Mouse (Mus musculus): ENCODE results near the gene Has3.
"Not testable (repeated sequence)": the region's sequence is repeated elsewhere in the genome, so short reads cannot be mapped to it uniquely, and the experiment has no call there.

Has3 gene

GRCm38 (mm10) chr8:106884826-106885400 lies 14.9 kb downstream of the Has3 start:
- not testable (repeated sequence) for DNase-seq (ENCODE audit: low spot score in 2 of 2)

GRCm38 (mm10) chr8:106887336-106888189 lies 17.5 kb downstream of the Has3 start:
- peak; percentile 62 to 72 for DNase-seq (ENCODE audit: low spot score in 2 of 2)

GRCm38 (mm10) chr8:106888803-106889202 lies 18.8 kb downstream of the Has3 start:
- no peak for DNase-seq (ENCODE audit: low spot score in 2 of 2)

GRCm38 (mm10) chr8:106892210-106892805 lies 22.3 kb downstream of the Has3 start:
- no peak for DNase-seq (ENCODE audit: low spot score in 2 of 2)

GRCm38 (mm10) chr8:106892806-106893451 lies 22.9 kb downstream of the Has3 start:
- no peak for DNase-seq (ENCODE audit: low spot score in 2 of 2)

GRCm38 (mm10) chr8:106893481-106894156 lies 23.6 kb downstream of the Has3 start, which contains the start of gene Utp4:
Gene Utp4, plus strand, starts transcription at chr8:106893636.
- peak; percentile 85 for DNase-seq (ENCODE audit: low spot score in 2 of 2)

- DNase-seq (ENCODE audit: low spot score in 2 of 2): no peak
Measured at GRCm38 (mm10) chr8:106899473-106899872, 29.4 kb downstream of the Has3 start.

GRCm38 (mm10) chr8:106905727-106906480 lies 35.9 kb downstream of the Has3 start:
- DNase-seq (ENCODE audit: low spot score in 2 of 2): peak; percentile 82 to 89

GRCm38 (mm10) chr8:106906635-106907034 lies 36.6 kb downstream of the Has3 start:
- DNase-seq (ENCODE audit: low spot score in 2 of 2): no peak

GRCm38 (mm10) chr8:106907450-106907849 lies 37.4 kb downstream of the Has3 start:
- no peak for DNase-seq (ENCODE audit: low spot score in 2 of 2)

GRCm38 (mm10) chr8:106908291-106908690 lies 38.2 kb downstream of the Has3 start:
- DNase-seq (ENCODE audit: low spot score in 2 of 2): no peak

- peak in 1 of 2 experiments; percentile 49 for DNase-seq (ENCODE audit: low spot score in 2 of 2)
Measured at GRCm38 (mm10) chr8:106913631-106914030, 43.6 kb downstream of the Has3 start.

- peak; percentile 74 to 86 for DNase-seq (ENCODE audit: low spot score in 2 of 2)
Measured at GRCm38 (mm10) chr8:106919721-106920394, 49.8 kb downstream of the Has3 start.

GRCm38 (mm10) chr8:106920395-106920741 lies 50.3 kb downstream of the Has3 start:
- no peak for DNase-seq (ENCODE audit: low spot score in 2 of 2)

GRCm38 (mm10) chr8:106924057-106924456 lies 54.0 kb downstream of the Has3 start:
- no peak for DNase-seq (ENCODE audit: low spot score in 2 of 2)

- peak in 1 of 2 experiments; percentile 64 for DNase-seq (ENCODE audit: low spot score in 2 of 2)
Measured at GRCm38 (mm10) chr8:106924904-106925349, 54.9 kb downstream of the Has3 start.

GRCm38 (mm10) chr8:106925446-106925845 lies 55.4 kb downstream of the Has3 start:
- no peak for DNase-seq (ENCODE audit: low spot score in 2 of 2)

GRCm38 (mm10) chr8:106927247-106927646 lies 57.2 kb downstream of the Has3 start:
- no peak for DNase-seq (ENCODE audit: low spot score in 2 of 2)

- DNase-seq (ENCODE audit: low spot score in 2 of 2): not testable (repeated sequence)
Measured at GRCm38 (mm10) chr8:106928182-106928581, 58.1 kb downstream of the Has3 start.
